Mouse (Mus musculus): ENCODE results near the gene Coro7.
A peak's percentile ranks its signal among the peaks of the same experiment; 100 is the strongest.
"Not testable (repeated sequence)": the region's sequence is repeated elsewhere in the genome, so short reads cannot be mapped to it uniquely, and the experiment has no call there.

The Coro7 gene

GRCm38 (mm10) chr16:4679121-4680018 is at the start of gene Coro7:
Coro7 (minus strand) TSS chr16:4679777.
- peak; percentile 96 for DNase-seq

GRCm38 (mm10) chr16:4727963-4728362 is 48.4 kb upstream of the Coro7 start:
- no peak for DNase-seq

- DNase-seq = no peak
Observed at GRCm38 (mm10) chr16:4727526-4727925, 47.9 kb upstream of the Coro7 start.

- DNase-seq = peak; percentile 63
Observed at GRCm38 (mm10) chr16:4726528-4727128, 47.1 kb upstream of the Coro7 start.

GRCm38 (mm10) chr16:4725780-4726527 is 46.4 kb upstream of the Coro7 start, which contains the start of gene Hmox2:
Hmox2 (plus strand) TSS chr16:4726361.
- DNase-seq = peak; percentile 92

GRCm38 (mm10) chr16:4725266-4725665 is 45.7 kb upstream of the Coro7 start:
- peak; percentile 38 for DNase-seq

GRCm38 (mm10) chr16:4722915-4723209 is 43.3 kb upstream of the Coro7 start:
- DNase-seq = no peak

- DNase-seq = no peak
Observed at GRCm38 (mm10) chr16:4722128-4722914, 42.7 kb upstream of the Coro7 start.

GRCm38 (mm10) chr16:4718753-4719518 is 39.4 kb upstream of the Coro7 start, which contains the start of gene Nmral1:
Nmral1 (minus strand) TSS chr16:4719356.
- DNase-seq = peak; percentile 77

- no peak for DNase-seq
Observed at GRCm38 (mm10) chr16:4717866-4718265, 38.3 kb upstream of the Coro7 start.

GRCm38 (mm10) chr16:4713861-4714710 is 34.5 kb upstream of the Coro7 start:
- DNase-seq = no peak

- DNase-seq = no peak
Observed at GRCm38 (mm10) chr16:4711173-4711572, 31.6 kb upstream of the Coro7 start.

- no peak for DNase-seq
Observed at GRCm38 (mm10) chr16:4705541-4705940, 26.0 kb upstream of the Coro7 start.

GRCm38 (mm10) chr16:4702646-4703045 is 23.1 kb upstream of the Coro7 start:
- no peak for DNase-seq

GRCm38 (mm10) chr16:4701211-4701610 is 21.6 kb upstream of the Coro7 start:
- DNase-seq = peak; percentile 56

- DNase-seq = not testable (repeated sequence)
Observed at GRCm38 (mm10) chr16:4689371-4689770, 9.8 kb upstream of the Coro7 start.

GRCm38 (mm10) chr16:4684457-4684791 is 4.8 kb upstream of the Coro7 start:
- no peak for DNase-seq

GRCm38 (mm10) chr16:4683581-4684456 is 4.2 kb upstream of the Coro7 start:
- peak; percentile 92 for DNase-seq

- DNase-seq = no peak
Observed at GRCm38 (mm10) chr16:4683193-4683580, 3.6 kb upstream of the Coro7 start.

GRCm38 (mm10) chr16:4682628-4683179 is 3.1 kb upstream of the Coro7 start:
- no peak for DNase-seq

Measured in kidney, adult 11 months (tissue).